Mouse (Mus musculus): ENCODE measurements around the gene Olfr812. TPM values are rescaled to one million over a fixed set of nuclear protein-coding genes. Genes with fewer than 3 reads are reported as not detected.
"Not testable (repeated sequence)": the region's sequence is repeated elsewhere in the genome, so short reads cannot be mapped to it uniquely, and the experiment has no call there.

Gene Olfr812
- not detected in 2 replicates for polyA plus RNA-seq (2012; ENCODE audit: insufficient read depth, insufficient read length, missing spikeins)

DNA sequence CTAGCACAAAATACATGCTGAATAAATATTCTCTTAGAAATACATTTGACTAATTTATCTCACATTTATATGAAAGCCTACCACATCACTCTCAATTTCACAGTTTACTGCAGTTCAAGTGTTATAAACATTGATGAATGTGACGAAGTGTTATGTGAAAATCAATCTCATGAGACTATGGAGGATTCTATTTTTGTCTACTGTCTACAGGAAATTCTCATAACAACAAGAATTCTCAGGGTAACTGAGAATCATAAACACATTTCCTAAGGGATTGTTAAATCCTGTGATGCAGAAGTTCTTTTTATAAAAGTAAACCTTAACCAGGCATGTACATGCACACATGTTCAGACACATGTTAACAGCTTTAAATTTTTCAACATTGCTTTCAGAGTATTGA lies at the start of gene Olfr812:
Gene Olfr812, minus strand, starts transcription at position 101 of the 400 bp plus-strand sequence.
- Histone ChIP-seq H3K4me3 (ENCODE audit: insufficient read depth, low read depth, low read length) (no peak within 1 kb of the TSS), H3K27ac (replicated peaks; ENCODE audit: low read depth, low read length) (peak within 1 kb of the TSS; percentile 27; the same call in 1 of the 2 replicates), H3K4me1 (ENCODE audit: control insufficient read depth, insufficient read depth, insufficient read length, low read length) (no peaks in the 10 kb centered on the region)

DNA sequence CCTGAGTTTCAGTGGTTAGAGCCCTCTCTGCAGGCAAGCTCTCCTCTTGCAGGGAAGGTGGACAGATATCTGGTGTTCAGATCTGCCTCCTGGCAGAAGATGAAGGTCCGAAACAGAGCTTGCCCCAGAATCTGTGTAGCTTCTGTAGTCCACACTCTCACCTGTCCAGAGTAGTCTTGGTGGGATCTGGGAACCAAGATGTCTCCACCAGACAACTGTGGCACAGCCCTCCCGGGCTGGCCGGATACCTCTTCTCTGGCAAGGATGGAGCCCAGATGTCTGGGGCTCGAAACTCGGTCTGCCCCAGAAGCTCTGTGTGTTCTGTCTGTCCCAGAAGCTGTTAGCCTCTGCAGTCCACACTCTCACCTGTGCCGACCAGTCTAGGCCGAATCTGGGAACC lies 40.0 kb upstream of the Olfr812 start:
- Histone ChIP-seq H3K27ac (replicated peaks; ENCODE audit: low read depth, low read length) (no peak overlapping the region), H3K4me1 (ENCODE audit: control insufficient read depth, insufficient read depth, insufficient read length, low read length) (no peaks in the 10 kb centered on the region), H3K4me3 (ENCODE audit: insufficient read depth, low read depth, low read length) (no peak overlapping the region)

DNA sequence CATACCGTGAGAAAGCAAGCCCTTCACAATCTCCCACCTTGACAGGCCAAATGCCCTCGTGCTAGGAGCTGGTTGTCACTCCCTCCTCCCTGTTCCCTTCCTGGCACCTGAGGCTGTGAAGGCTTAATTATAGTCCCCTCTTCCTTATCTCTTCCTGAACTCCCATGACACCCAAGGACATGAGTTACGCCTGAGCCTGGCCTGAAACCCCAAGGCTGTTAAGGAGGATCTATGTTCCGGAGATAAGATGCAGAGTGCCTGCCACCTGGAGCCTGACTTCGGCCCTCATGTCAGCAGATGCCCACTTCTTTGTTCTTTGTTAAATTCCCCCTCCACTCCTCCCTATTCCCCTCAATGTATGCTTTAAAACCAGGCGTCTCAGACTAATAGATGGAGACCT lies 39.6 kb upstream of the Olfr812 start:
- not testable (repeated sequence) for H3K4me3 ChIP-seq (ENCODE audit: insufficient read depth, low read depth, low read length); H3K27ac ChIP-seq (replicated peaks; ENCODE audit: low read depth, low read length); H3K4me1 ChIP-seq (ENCODE audit: control insufficient read depth, insufficient read depth, insufficient read length, low read length)

DNA sequence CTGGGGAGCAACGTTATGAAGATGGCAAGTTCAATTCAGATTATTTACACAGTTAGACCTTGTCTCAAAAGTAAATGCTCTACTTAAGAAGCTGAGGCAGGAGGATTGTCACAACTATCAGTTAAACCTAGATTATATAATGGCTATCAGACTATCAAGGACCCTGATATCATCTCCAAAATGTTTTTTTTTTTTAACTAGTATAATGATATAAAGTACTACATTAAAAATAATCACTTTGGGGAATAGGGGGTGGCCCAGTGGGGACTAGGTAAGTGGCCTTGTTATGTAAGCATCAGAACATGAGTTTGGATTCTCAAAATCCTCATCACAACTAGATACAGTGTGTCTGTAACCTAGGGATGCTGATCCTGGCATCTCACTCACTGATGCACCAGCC lies 33.9 kb upstream of the Olfr812 start, which contains the start of gene Olfr814:
Gene Olfr814, minus strand, starts transcription at position 101 of the 400 bp plus-strand sequence.
- not testable (repeated sequence) for H3K4me1 ChIP-seq (ENCODE audit: control insufficient read depth, insufficient read depth, insufficient read length, low read length); H3K27ac ChIP-seq (replicated peaks; ENCODE audit: low read depth, low read length); H3K4me3 ChIP-seq (ENCODE audit: insufficient read depth, low read depth, low read length)

DNA sequence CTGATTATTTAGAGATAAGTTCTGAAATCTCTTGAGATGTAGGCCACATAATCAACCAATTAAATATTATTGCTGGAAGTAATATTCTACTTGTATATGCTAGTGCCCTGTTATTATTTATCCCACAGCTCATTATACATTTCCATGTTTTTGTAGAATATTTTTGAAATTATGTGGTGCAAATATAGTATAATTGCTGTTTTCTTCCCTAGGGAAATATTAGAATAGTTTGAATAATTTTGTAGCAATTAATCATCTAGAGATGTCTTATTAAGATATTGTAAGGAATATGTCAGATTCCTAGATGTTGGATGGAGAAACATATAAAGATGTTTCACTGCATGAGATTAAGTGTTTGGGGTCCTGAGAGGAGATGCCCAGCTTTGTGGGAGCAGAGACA lies 9.2 kb upstream of the Olfr812 start, which contains the start of gene Olfr813:
Gene Olfr813, plus strand, starts transcription at position 301 of the 400 bp plus-strand sequence.
- Histone ChIP-seq H3K4me3 (ENCODE audit: insufficient read depth, low read depth, low read length) (no peak within 1 kb of the TSS), H3K27ac (replicated peaks; ENCODE audit: low read depth, low read length) (no peak within 1 kb of the TSS), H3K4me1 (ENCODE audit: control insufficient read depth, insufficient read depth, insufficient read length, low read length) (no peaks in the 10 kb centered on the region)

DNA sequence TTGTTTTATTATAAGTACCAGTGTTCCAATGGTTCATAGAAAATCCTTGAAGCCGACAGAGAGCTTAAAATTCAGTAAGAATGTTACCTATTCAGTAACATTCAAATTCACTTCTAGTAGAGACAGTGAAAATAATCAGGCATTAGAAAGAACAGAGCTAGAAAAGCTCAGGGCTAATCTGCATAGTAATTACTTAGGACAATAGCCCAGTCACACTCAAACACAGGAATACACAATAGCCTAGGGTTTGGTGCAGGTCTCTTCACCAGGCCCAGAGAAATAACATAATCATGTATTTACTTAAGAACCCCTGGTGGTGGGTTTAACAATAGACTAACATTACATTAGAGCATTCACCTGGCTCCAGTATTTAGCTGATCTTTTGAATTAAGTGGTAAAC lies 1.4 kb upstream of the Olfr812 start:
- Histone ChIP-seq H3K4me1 (ENCODE audit: control insufficient read depth, insufficient read depth, insufficient read length, low read length) (no peaks in the 10 kb centered on the region), H3K27ac (replicated peaks; ENCODE audit: low read depth, low read length) (no peak overlapping the region), H3K4me3 (ENCODE audit: insufficient read depth, low read depth, low read length) (no peak overlapping the region)

DNA sequence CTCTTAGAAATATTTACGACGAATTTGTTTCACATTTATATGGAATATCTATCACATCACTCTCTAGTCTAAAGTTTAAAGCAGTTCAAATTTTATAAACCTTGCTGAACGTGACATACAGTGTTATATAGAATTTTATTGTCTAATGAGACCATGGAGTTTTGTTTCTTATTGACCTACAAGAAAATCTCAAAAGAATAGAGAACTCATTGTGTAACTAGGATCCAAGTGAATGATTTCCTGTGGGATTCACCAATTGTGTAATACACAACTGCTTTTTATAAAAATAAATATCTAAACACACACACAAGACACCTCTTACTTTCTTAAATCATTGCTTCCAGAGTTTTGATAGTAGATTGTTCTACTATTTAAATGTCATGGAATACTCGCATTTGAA lies 41.6 kb downstream of the Olfr812 start, which contains the start of gene Olfr811:
Gene Olfr811, minus strand, starts transcription at position 101 of the 400 bp plus-strand sequence.
- no peaks in the 10 kb centered on the region for H3K4me1 ChIP-seq (ENCODE audit: control insufficient read depth, insufficient read depth, insufficient read length, low read length)
- no peak within 1 kb of the TSS for H3K27ac ChIP-seq (replicated peaks; ENCODE audit: low read depth, low read length)

DNA sequence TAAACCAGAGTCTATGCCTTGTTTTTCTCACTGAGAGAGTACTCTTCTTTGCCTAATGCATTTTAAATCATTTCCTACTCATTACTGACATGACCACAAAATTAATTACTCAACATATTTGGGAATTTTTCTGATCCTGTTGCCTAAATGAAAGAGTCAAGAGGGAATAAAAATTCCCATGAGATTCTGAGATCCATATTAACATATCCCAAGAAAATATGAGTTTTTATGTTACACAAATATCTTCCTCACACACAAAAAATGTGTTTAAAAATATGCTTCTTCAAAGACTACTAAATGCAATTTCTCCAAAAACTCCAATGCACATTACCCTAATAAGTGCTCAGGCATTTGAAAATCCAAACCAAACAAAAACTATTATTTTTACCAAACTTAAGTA lies 51.1 kb downstream of the Olfr812 start, which contains the start of gene Olfr810:
Gene Olfr810, minus strand, starts transcription at position 101 of the 400 bp plus-strand sequence.
- Histone ChIP-seq H3K27ac (replicated peaks; ENCODE audit: low read depth, low read length) (no peak within 1 kb of the TSS), H3K4me3 (ENCODE audit: insufficient read depth, low read depth, low read length) (no peak within 1 kb of the TSS), H3K4me1 (ENCODE audit: control insufficient read depth, insufficient read depth, insufficient read length, low read length) (no peaks in the 10 kb centered on the region)

More for the DNA sequence above, 41.6 kb downstream of the Olfr812 start, which contains the start of gene Olfr811:
- no peak within 1 kb of the TSS for H3K4me3 ChIP-seq (ENCODE audit: insufficient read depth, low read depth, low read length)

Other genes with a start within 250 kb of the Olfr812 start
- gene Olfr796, start 233.5 kb downstream of the Olfr812 start, polyA plus RNA-seq (2012; ENCODE audit: insufficient read depth, insufficient read length, missing spikeins), result not detected in 2 replicates
- gene Olfr798, start 218.2 kb downstream of the Olfr812 start, polyA plus RNA-seq (2012; ENCODE audit: insufficient read depth, insufficient read length, missing spikeins), result not detected in 2 replicates
- not detected in 2 replicates for gene Olfr799, start 208.6 kb downstream of the Olfr812 start, polyA plus RNA-seq (2012; ENCODE audit: insufficient read depth, insufficient read length, missing spikeins)
- gene Olfr800, start 188.4 kb downstream of the Olfr812 start, polyA plus RNA-seq (2012; ENCODE audit: insufficient read depth, insufficient read length, missing spikeins), result not detected in 2 replicates
- not detected in 2 replicates for gene Olfr801, start 172.2 kb downstream of the Olfr812 start, polyA plus RNA-seq (2012; ENCODE audit: insufficient read depth, insufficient read length, missing spikeins)
- not detected in 2 replicates for gene Olfr802, start 157.9 kb downstream of the Olfr812 start, polyA plus RNA-seq (2012; ENCODE audit: insufficient read depth, insufficient read length, missing spikeins)
- not detected in 2 replicates for gene Olfr803, start 151.8 kb downstream of the Olfr812 start, polyA plus RNA-seq (2012; ENCODE audit: insufficient read depth, insufficient read length, missing spikeins)
- gene Olfr804, start 142.9 kb downstream of the Olfr812 start, polyA plus RNA-seq (2012; ENCODE audit: insufficient read depth, insufficient read length, missing spikeins), result not detected in 2 replicates
- not detected in 2 replicates for gene Olfr805, start 116.7 kb downstream of the Olfr812 start, polyA plus RNA-seq (2012; ENCODE audit: insufficient read depth, insufficient read length, missing spikeins)
- gene Olfr806, start 104.2 kb downstream of the Olfr812 start, polyA plus RNA-seq (2012; ENCODE audit: insufficient read depth, insufficient read length, missing spikeins), result not detected in 2 replicates
- gene Olfr807, start 88.3 kb downstream of the Olfr812 start, polyA plus RNA-seq (2012; ENCODE audit: insufficient read depth, insufficient read length, missing spikeins), result not detected in 2 replicates
- gene Olfr808, start 80.6 kb downstream of the Olfr812 start, polyA plus RNA-seq (2012; ENCODE audit: insufficient read depth, insufficient read length, missing spikeins), result not detected in 2 replicates
- not detected in 2 replicates for gene Olfr809, start 71.5 kb downstream of the Olfr812 start, polyA plus RNA-seq (2012; ENCODE audit: insufficient read depth, insufficient read length, missing spikeins)
- not detected in 2 replicates for gene Olfr810, start 51.2 kb downstream of the Olfr812 start, polyA plus RNA-seq (2012; ENCODE audit: insufficient read depth, insufficient read length, missing spikeins)
- not detected in 2 replicates for gene Olfr811, start 41.7 kb downstream of the Olfr812 start, polyA plus RNA-seq (2012; ENCODE audit: insufficient read depth, insufficient read length, missing spikeins)
- gene Olfr813, start 9.3 kb upstream of the Olfr812 start, polyA plus RNA-seq (2012; ENCODE audit: insufficient read depth, insufficient read length, missing spikeins), result not detected in 2 replicates
- not detected in 2 replicates for gene Olfr814, start 33.8 kb upstream of the Olfr812 start, polyA plus RNA-seq (2012; ENCODE audit: insufficient read depth, insufficient read length, missing spikeins)
- gene Olfr815, start 59.8 kb upstream of the Olfr812 start, polyA plus RNA-seq (2012; ENCODE audit: insufficient read depth, insufficient read length, missing spikeins), result not detected in 2 replicates
- gene Olfr816, start 69.5 kb upstream of the Olfr812 start, polyA plus RNA-seq (2012; ENCODE audit: insufficient read depth, insufficient read length, missing spikeins), result not detected in 2 replicates
- gene Olfr818, start 103.0 kb upstream of the Olfr812 start, polyA plus RNA-seq (2012; ENCODE audit: insufficient read depth, insufficient read length, missing spikeins), result not detected in 2 replicates
- not detected in 2 replicates for gene Olfr819, start 121.2 kb upstream of the Olfr812 start, polyA plus RNA-seq (2012; ENCODE audit: insufficient read depth, insufficient read length, missing spikeins)
- gene Olfr247, start 130.0 kb upstream of the Olfr812 start, polyA plus RNA-seq (2012; ENCODE audit: insufficient read depth, insufficient read length, missing spikeins), result not detected in 2 replicates
- not detected in 2 replicates for gene Gm10310, start 139.0 kb upstream of the Olfr812 start, polyA plus RNA-seq (2012; ENCODE audit: insufficient read depth, insufficient read length, missing spikeins)
- not detected in 2 replicates for gene Olfr820, start 166.5 kb upstream of the Olfr812 start, polyA plus RNA-seq (2012; ENCODE audit: insufficient read depth, insufficient read length, missing spikeins)
- not detected in 2 replicates for gene Olfr821, start 184.3 kb upstream of the Olfr812 start, polyA plus RNA-seq (2012; ENCODE audit: insufficient read depth, insufficient read length, missing spikeins)
- gene Olfr822, start 225.1 kb upstream of the Olfr812 start, polyA plus RNA-seq (2012; ENCODE audit: insufficient read depth, insufficient read length, missing spikeins), result not detected in 2 replicates

All from brown adipose tissue, adult 24 weeks (tissue).